Mouse (Mus musculus): ENCODE results near the gene Ccnd1. TPM values are rescaled to one million over a fixed set of nuclear protein-coding genes. Genes with fewer than 3 reads are reported as not detected.
A peak's percentile ranks its signal among the peaks of the same experiment; 100 is the strongest.

The Ccnd1 gene
- polyA plus RNA-seq (2015; fragmentation: Nextera tagmentation; extraction: Ambion mirVana) = 39.4 and 40.8 TPM in 2 replicates

DNA sequence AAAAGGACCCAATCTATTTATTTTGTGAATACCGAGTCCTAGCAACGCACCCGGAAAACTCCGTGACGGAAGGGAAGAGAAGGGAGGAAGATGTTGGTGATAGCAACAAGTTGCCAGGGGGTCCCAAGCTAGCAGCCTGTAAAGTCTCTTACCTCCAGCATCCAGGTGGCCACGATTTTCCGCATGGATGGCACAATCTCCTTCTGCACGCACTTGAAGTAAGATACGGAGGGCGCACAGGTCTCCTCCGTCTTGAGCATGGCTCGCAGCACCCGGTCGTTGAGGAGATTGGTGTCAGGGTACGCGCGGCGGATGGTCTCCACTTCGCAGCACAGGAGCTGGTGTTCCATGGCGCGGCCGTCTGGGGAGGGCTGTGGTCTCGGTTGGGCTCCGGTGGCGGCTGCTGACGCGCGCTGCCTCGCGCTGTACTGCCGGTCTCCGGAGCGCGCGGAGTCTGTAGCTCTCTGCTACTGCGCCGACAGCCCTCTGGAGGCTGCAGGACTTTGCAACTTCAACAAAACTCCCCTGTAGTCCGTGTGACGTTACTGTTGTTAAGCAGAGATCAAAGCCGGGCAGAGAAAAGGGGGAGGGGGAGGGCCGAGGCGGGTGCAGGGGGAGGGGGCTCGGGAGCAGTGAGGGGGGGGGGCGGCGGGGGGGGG lies at the start of gene Ccnd1:
Gene Ccnd1, minus strand, starts transcription at position 582 of the 659 bp plus-strand sequence.
- H3K27me3 ChIP-seq (replicated peaks) = peaks cover 42% of the 10 kb centered on the region
- H3K27ac ChIP-seq = peak within 1 kb of the TSS; percentile 34
- no peaks in the 10 kb centered on the region for H3K9me3 ChIP-seq
- H3K4me1 ChIP-seq = peaks cover 74% of the 10 kb centered on the region
- ATAC-seq (replicated peaks) = peak; percentile 35
- WGBS = 0% methylated on average over 37 of the region's 45 CpGs
- H3K36me3 ChIP-seq (replicated peaks) = no peaks in the 10 kb centered on the region
- peak within 1 kb of the TSS; percentile 96 for H3K4me2 ChIP-seq
- peak within 1 kb of the TSS; percentile 4; the same call in 1 of the 2 replicates for H3K9ac ChIP-seq
- peak within 1 kb of the TSS; percentile 47 for H3K4me3 ChIP-seq

- H3K27ac ChIP-seq = no peak overlapping the region
- no peak overlapping the region for H3K4me2 ChIP-seq
- no peak overlapping the region for H3K4me3 ChIP-seq
- no peaks in the 10 kb centered on the region for H3K4me1 ChIP-seq
- no peaks in the 10 kb centered on the region for H3K27me3 ChIP-seq (replicated peaks)
- H3K9me3 ChIP-seq = no peaks in the 10 kb centered on the region
- no peak for ATAC-seq (replicated peaks)
- H3K36me3 ChIP-seq (replicated peaks) = no peaks in the 10 kb centered on the region
- WGBS = 69% methylated on average over 3 of the region's 3 CpGs
- no peak overlapping the region for H3K9ac ChIP-seq
These were observed 49.1 kb upstream of the Ccnd1 start for GRCm38 (mm10) chr7:144988856-144989255.

DNA sequence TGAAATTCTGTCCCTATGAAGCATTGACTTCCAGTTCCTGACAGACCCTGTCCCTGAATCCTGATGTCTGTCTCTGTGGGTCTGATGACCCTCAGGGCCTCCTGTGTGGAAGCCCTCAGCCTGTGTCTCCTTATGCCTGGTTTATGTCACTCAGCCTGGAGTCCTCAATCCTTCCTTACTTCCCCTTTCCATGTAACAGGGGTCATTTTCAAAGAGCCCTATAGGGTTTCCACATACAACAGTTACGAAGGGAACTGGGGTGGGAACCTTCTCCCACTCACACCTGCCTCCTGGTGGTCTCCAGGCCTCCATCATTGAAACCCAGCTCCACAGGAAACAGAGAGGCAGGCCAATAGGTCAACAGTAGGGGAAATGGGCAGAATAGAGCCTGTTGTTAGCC lies 45.4 kb upstream of the Ccnd1 start:
- no peak overlapping the region for H3K9ac ChIP-seq
- no peaks in the 10 kb centered on the region for H3K27me3 ChIP-seq (replicated peaks)
- no peaks in the 10 kb centered on the region for H3K4me1 ChIP-seq
- no peak for ATAC-seq (replicated peaks)
- H3K4me2 ChIP-seq = no peak overlapping the region
- no peak overlapping the region for H3K27ac ChIP-seq
- 92% methylated on average over 1 of the region's 1 CpGs for WGBS
- no peaks in the 10 kb centered on the region for H3K36me3 ChIP-seq (replicated peaks)
- no peak overlapping the region for H3K4me3 ChIP-seq
- H3K9me3 ChIP-seq = no peaks in the 10 kb centered on the region

DNA sequence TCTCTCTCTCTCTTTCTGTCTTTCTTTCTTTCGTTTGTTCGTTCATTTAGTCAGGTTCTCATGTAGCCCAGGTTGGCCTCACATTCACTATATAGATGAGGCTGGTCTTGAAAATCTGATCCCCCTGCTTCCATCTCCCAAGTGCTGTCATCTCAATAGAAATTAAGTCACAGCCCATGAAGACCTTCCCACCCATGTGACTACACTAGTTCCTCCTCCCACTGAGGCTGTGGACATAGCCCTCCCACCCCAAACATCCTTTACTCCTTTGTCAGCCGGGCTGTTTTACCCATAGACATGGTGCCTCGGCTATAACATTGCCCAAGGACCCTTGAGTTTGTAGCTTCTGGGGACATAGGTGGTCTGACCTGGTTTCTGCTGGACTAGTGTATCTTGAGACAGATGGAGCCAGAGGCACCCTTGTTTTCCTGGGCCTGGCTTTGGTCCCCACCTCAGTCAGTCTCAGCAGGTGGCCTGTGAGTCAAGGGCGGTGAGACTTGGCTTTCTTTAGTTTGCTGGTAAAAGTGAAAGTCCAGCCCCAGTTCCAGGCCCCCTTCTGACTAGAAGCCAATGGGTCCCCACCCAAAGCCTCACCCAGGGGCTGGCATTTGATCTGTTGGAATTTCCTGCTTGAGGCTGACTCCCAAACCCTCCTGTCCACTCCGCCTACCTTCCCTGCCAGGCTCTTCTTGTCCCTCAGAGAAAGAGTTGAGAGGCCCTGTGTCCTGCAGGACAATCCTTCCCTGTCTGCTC lies 42.8 kb upstream of the Ccnd1 start:
- H3K9me3 ChIP-seq = no peaks in the 10 kb centered on the region
- WGBS = 86% methylated on average over 6 of the region's 6 CpGs
- no peaks in the 10 kb centered on the region for H3K36me3 ChIP-seq (replicated peaks)
- no peak overlapping the region for H3K9ac ChIP-seq
- H3K27ac ChIP-seq = no peak overlapping the region
- no peaks in the 10 kb centered on the region for H3K4me1 ChIP-seq
- ATAC-seq (replicated peaks) = no peak
- no peaks in the 10 kb centered on the region for H3K27me3 ChIP-seq (replicated peaks)
- H3K4me2 ChIP-seq = no peak overlapping the region
- no peak overlapping the region for H3K4me3 ChIP-seq

DNA sequence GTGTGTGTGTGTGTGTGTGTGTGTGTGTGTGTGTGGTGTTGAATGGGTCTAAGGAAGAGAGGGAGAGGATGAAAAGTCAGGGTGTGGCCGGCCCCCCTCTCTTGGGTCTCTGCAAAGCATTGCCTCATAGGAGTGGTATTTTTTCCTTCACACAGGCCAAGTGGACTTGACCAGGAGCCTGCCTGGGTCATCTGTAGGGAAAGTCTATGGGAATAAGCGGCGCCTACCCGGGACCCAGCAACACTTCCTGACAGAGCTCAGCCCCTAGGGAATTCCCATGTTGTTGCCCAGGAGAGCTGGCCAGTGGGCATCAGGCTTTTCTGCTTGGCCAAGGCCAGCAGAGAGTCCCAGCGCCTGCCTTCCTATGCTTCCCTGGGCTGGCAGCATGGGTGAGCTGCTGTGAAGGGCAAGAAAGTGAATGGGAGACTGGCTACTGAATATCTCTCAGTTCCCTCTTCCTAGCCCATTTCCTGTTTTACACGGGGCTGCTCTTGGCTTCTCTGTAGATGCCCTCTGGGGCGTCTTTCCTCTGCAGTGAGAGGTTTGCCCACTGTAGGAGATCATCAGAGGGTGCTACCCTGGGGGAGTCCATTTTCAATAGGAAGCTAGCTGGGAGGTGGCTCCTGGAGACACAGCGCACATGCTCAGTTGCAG lies 41.8 kb upstream of the Ccnd1 start:
- no peaks in the 10 kb centered on the region for H3K36me3 ChIP-seq (replicated peaks)
- ATAC-seq (replicated peaks) = no peak
- no peaks in the 10 kb centered on the region for H3K9me3 ChIP-seq
- H3K4me1 ChIP-seq = no peaks in the 10 kb centered on the region
- H3K4me3 ChIP-seq = no peak overlapping the region
- H3K27me3 ChIP-seq (replicated peaks) = no peaks in the 10 kb centered on the region
- WGBS = 82% methylated on average over 8 of the region's 8 CpGs
- H3K4me2 ChIP-seq = no peak overlapping the region
- no peak overlapping the region for H3K27ac ChIP-seq
- no peak overlapping the region for H3K9ac ChIP-seq

GRCm38 (mm10) chr7:144979814-144980213 lies 40.1 kb upstream of the Ccnd1 start:
- H3K36me3 ChIP-seq (replicated peaks) = no peaks in the 10 kb centered on the region
- H3K4me2 ChIP-seq = no peak overlapping the region
- no peaks in the 10 kb centered on the region for H3K4me1 ChIP-seq
- no peaks in the 10 kb centered on the region for H3K27me3 ChIP-seq (replicated peaks)
- no peak for ATAC-seq (replicated peaks)
- no peaks in the 10 kb centered on the region for H3K9me3 ChIP-seq
- H3K4me3 ChIP-seq = no peak overlapping the region
- 80% methylated on average over 5 of the region's 5 CpGs for whole genome bisulfite sequencing
- no peak overlapping the region for H3K27ac ChIP-seq
- no peak overlapping the region for H3K9ac ChIP-seq

DNA sequence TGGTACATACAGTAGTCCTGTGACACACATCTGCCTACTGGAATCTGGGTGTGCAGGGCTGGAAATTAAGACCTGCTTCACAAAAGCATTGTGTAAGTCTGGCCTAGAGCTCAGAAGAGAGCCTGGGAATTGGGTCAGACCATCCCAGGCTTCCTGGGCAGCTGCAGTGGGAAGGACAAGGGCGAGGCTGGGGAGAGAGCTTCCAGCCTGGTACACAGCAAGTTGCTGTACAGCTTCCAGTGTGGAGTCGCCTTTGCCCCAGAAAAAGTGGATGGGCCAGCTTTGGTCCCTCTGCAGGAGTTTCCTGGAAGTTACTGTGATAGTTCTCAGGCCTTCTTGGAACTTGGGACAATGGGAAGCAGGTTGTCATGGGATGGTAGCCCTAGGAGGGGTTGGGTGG lies 37.4 kb upstream of the Ccnd1 start:
- no peaks in the 10 kb centered on the region for H3K36me3 ChIP-seq (replicated peaks)
- ATAC-seq (replicated peaks) = no peak
- WGBS = 85% methylated on average over 2 of the region's 2 CpGs
- H3K27me3 ChIP-seq (replicated peaks) = no peaks in the 10 kb centered on the region
- H3K4me3 ChIP-seq = no peak overlapping the region
- H3K9me3 ChIP-seq = no peaks in the 10 kb centered on the region
- H3K9ac ChIP-seq = no peak overlapping the region
- no peak overlapping the region for H3K27ac ChIP-seq
- no peaks in the 10 kb centered on the region for H3K4me1 ChIP-seq
- H3K4me2 ChIP-seq = no peak overlapping the region

GRCm38 (mm10) chr7:144973461-144973860 lies 33.7 kb upstream of the Ccnd1 start:
- Histone ChIP-seq H3K36me3 (replicated peaks) (no peaks in the 10 kb centered on the region), H3K9ac (no peak overlapping the region), H3K27me3 (replicated peaks) (no peaks in the 10 kb centered on the region), H3K4me2 (no peak overlapping the region), H3K4me1 (no peaks in the 10 kb centered on the region), H3K9me3 (no peaks in the 10 kb centered on the region), H3K27ac (no peak overlapping the region), H3K4me3 (no peak overlapping the region)
- WGBS = 80% methylated on average over 8 of the region's 8 CpGs
- no peak for ATAC-seq (replicated peaks)

- Histone ChIP-seq H3K4me3 (no peak overlapping the region), H3K4me2 (no peak overlapping the region), H3K27me3 (replicated peaks) (no peaks in the 10 kb centered on the region), H3K36me3 (replicated peaks) (no peaks in the 10 kb centered on the region), H3K9me3 (no peaks in the 10 kb centered on the region), H3K9ac (no peak overlapping the region), H3K27ac (no peak overlapping the region), H3K4me1 (no peaks in the 10 kb centered on the region)
- 37% methylated on average over 2 of the region's 2 CpGs for WGBS
- no peak for ATAC-seq (replicated peaks)
These were observed 32.0 kb upstream of the Ccnd1 start for GRCm38 (mm10) chr7:144971769-144972168.

GRCm38 (mm10) chr7:144970997-144971768 lies 31.5 kb upstream of the Ccnd1 start:
- Histone ChIP-seq H3K36me3 (replicated peaks) (no peaks in the 10 kb centered on the region), H3K9me3 (no peaks in the 10 kb centered on the region), H3K27me3 (replicated peaks) (no peaks in the 10 kb centered on the region), H3K4me2 (no peak overlapping the region), H3K9ac (no peak overlapping the region), H3K4me3 (no peak overlapping the region), H3K4me1 (no peaks in the 10 kb centered on the region), H3K27ac (no peak overlapping the region)
- 75% methylated on average over 8 of the region's 8 CpGs for WGBS
- no peak for ATAC-seq (replicated peaks)

GRCm38 (mm10) chr7:144965893-144966292 lies 26.2 kb upstream of the Ccnd1 start:
- H3K4me3 ChIP-seq = no peak overlapping the region

DNA sequence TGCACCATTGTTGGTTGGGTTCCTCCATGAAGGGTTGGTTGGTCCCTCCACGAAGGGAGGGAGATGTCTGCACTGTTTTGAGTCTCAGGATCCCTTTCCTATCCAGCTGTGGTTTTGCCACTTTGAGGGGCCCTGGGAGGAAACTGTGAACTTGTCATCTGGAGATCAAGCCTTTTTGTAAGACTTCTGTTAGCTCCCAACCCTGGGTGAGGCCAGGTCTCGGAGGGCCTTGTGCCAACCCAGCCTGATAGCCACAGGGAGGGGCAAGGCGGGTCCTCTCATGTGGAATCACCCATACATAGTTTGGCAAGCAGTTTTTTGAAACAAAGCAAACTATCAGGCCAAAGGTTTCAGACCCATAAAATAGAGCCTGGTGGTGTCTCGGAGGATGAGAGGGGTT lies 24.6 kb upstream of the Ccnd1 start:
- Histone ChIP-seq H3K9me3 (no peaks in the 10 kb centered on the region), H3K27ac (no peak overlapping the region), H3K27me3 (replicated peaks) (no peaks in the 10 kb centered on the region), H3K4me3 (no peak overlapping the region), H3K9ac (no peak overlapping the region), H3K4me1 (no peaks in the 10 kb centered on the region), H3K4me2 (no peak overlapping the region), H3K36me3 (replicated peaks) (no peaks in the 10 kb centered on the region)
- 87% methylated on average over 4 of the region's 4 CpGs for WGBS
- no peak for ATAC-seq (replicated peaks)

More at GRCm38 (mm10) chr7:144965893-144966292, 26.2 kb upstream of the Ccnd1 start:
- Histone ChIP-seq H3K9me3 (no peaks in the 10 kb centered on the region), H3K36me3 (replicated peaks) (no peaks in the 10 kb centered on the region), H3K27ac (no peak overlapping the region), H3K4me2 (no peak overlapping the region), H3K27me3 (replicated peaks) (no peaks in the 10 kb centered on the region), H3K9ac (no peak overlapping the region), H3K4me1 (no peaks in the 10 kb centered on the region)
- ATAC-seq (replicated peaks) = no peak
- WGBS = 80% methylated on average over 5 of the region's 5 CpGs

Measured in midbrain, embryonic 15.5 days (tissue).